Mouse (Mus musculus): ENCODE data around the gene Elfn2.

DNA sequence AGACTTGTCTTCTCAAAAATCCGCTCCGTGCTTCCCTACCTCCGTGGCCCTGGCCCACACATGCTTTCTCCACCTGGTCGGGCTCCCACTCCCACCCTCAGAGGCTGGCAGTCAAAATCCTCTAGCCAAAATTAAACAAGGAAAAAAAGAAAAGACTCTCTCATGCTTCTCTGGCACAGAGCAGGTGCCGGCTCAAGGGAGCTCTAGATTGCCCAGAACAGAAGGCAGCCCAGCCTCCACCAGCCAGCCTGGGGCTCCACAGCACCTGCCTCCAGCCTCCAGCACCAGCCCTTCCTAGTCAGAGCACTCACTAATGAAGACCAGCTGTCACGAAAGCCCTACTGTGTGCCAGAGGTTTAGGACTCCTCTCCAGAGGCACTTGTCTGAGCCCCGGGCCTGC, 4.8 kb downstream of the Elfn2 start:
- TF ChIP-seq GATA1 (IDR thresholded peaks at IDR 0.05; ENCODE audit: borderline replicate concordance, low read length) (no peak), FLI1 (IDR thresholded peaks at IDR 0.05; ENCODE audit: low read length) (no peak)

Data from megakaryocyte, embryonic 14.5 days (primary cell).